Mouse (Mus musculus) thymus, postnatal 14 days (tissue): ENCODE data around the gene Shtn1.

Experiments
- DNase-seq: peaks from one replicate; pipeline ENCODE4 v3.0.0; 2021

Shtn1 gene

DNA sequence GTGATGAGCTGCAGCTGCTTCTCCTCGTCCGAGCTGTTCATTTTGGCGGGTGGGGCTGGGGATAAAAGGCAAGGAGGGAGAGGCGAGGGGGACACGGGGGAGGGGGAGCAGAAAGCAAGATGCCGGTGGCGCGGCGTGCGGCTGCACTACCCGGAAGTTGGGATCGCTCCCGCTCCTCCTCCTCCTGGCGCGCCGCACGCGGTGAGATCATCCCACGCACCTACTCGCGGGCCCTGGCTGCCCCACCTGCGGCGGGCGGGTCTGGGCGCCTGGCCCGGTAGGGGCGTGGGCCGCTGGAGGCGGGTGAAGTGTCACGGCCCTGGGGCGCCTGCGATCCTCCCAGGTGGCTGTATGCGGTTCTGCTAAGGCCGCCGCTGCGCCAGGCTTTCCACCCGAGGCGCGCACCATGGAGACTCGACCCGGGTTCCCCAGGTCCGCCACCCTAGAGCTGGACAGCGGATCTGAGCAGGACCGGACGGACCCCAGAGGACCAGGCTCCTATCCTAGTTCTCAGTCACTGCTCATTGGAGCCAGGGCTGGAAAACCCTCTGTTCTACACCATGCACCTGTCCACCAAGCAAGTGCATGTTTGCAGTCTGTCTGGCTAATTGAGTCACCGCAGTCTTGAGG, at the start of gene Shtn1:
Gene Shtn1, minus strand, starts transcription at position 629 of the 630 bp plus-strand sequence.
- DNase-seq = peak; percentile 6

DNA sequence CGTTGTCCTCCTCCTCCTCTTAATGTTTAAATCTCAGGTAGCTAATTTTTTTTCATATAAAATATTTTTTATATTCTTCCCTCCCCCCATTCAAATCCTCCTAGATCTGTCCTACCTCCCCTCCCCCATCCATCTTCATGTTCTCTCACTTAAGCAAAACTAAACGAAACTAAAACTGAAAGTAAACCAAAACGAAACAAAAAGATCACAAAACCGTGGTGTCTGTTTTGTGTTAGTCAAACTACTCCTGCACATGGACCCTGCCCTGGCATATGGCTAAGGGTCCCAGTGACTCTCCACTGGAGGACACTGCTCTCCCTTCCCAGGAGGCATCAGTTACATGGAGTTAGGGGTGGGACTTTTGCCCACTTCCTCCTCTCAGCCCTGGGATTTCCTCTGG, 38.3 kb upstream of the Shtn1 start:
- DNase-seq = no peak

DNA sequence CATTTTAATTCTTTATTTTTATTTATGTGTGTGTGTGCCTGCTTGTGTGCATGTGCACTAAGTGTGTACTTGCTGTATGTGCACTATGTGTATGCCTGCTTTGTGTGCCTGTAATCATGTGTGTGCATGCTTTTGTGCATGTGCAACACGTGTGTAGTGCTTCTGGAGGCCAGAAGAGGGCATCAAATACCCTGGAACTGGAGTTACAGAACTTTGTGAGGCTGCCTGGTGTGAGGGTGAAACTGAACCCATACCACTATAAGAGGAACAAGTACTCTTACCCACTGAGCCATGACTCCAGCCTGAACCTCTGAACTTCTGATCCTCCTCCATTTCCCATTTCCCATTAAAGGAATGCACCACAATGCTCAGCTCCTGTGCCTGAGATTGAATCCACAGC, 34.0 kb upstream of the Shtn1 start:
- no peak for DNase-seq

DNA sequence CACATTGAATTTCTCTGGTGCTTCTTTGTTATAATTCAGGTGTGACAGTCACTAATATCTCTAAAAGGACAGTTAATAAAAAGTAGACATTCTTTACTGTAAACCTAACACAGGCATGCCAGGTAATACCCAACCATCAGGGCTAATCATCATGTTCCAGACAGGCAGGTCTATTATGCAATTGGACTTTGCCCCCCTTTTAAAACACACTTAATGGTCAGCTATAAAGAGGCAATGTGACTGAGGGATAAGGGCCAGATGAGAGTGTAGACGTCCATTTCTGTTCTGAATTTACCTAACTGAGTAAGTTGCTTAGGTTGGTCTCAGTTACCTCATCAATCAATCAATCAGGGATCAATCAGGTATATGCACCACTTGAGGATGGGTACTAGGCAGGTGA, 22.4 kb upstream of the Shtn1 start:
- no peak for DNase-seq

DNA sequence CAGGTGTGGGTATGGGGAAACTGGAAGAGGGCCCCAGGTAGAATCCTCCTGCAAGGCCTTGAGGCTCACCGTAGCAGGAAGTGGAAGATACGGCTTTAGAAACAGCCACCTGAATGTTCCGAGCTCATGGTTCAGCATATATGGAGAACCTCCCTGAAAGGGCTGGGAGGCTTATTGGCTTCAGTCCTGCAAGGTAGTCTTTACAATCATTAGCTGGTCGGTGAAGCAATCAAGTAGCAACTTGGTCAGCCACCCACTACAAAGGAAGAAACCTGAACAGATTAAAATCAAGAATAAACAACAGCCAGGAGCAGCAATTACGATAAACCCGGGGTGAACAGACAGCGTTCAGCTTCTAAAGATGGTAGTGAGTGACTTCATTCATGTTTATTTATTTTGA, 16.4 kb upstream of the Shtn1 start:
- DNase-seq = no peak

DNA sequence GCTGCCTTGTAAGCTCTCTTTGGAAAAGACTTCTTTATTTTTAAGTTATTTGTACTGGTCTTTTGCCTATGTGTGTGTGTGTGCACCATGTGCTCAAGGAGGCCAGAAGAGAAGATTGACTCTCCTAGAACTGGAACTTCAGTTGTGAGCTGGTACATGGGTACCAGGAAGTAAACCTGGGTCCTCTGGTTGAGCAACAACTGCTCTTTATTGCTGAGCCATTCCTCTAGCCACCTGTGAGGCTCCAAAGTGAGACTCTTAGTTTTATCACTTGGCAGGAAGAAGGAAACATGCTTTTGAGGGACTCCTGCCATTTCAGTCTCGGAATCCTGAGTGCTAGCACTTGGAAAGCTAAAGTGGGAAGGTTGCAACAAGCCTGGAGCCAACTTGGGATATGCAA, 14.4 kb upstream of the Shtn1 start:
- no peak for DNase-seq

DNA sequence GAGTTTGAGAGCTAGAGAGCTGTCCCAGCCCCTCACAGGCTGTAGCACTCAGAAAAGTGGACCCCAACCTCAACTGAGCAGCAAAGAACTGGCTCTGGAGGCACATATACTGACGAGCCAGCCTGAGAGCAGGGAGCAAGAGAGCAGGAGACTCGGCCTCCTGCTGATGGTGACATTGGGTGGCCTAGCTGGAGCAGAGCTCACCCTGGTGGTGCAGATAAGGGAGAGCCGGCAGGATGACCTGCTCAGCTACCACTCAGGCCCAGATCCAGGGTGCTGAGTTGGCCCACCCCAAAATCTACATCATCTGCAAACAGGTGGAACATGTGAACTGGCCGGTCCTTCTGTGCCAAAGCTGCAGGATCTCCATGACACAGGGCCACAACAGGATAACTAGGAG, 8.4 kb upstream of the Shtn1 start:
- no peak for DNase-seq

DNA sequence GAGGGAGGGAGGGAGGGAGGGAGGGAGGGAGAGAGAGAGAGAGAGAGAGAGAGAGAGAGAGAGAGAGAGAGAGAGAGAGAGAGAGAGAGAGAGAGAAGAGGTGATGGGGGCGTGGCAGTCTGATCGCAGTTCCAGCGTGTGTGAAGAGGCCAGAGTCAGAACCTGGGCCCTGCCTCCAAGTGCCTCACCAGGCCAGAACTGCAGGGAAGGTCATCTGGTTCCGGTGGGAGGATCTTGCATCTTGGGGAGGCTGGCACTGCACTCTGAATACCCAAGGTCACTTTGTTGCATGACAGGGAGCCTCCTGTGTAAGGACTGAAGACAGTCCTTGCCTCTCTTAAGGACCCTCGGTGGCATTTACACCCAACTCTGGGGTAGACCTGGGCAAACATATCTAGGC, 231 bp upstream of the Shtn1 start:
- DNase-seq = no peak

DNA sequence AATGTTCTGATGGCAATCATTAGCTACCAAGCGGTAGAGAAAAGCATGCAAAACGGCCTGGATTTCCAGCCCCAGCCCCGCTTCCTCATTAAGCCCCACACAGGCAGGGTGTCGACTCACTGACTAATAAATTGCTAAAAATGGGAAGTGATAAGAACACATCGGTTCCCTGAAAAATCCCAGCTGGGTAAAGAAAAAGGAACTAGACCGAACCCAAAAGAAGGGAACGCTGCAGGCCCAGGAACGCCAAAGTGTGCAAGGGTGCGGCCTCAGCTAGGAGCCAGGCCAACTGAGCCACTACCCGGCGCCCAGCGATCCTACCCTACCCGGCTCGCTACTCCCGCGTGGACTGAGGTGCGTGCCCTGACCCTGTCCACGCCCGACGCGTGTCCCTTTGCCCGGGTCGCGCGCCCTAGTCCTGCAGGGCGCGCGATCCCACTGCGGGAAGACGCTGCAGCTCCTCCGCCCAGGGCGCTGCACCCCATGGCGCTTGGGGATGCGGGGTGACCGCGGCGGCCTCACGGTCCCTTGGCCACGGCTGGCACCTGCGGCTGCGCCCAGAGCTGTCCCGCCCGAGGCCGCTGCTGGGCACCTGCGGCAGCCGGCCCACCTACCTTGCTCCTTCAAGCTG, 944 bp downstream of the Shtn1 start:
- no peak for DNase-seq

DNA sequence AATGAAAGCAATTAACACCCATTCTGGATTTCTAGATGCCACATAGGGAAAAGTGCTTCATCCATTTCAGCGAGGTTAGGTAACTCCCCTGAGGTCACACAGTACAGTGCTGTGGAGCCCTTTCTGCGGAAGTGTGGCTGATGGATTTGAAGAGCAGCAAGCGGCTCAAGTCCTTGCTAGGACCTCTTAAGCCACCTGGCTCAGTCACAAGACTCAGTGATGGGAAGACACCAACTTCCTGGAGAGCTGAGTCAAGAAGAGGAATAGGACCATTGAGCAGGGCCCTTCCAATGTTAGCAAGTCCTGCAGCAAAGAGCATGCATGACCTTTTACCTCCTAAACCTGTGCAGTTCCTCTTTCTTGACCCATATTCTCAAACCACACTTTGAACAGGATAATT, 1.5 kb downstream of the Shtn1 start:
- no peak for DNase-seq

DNA sequence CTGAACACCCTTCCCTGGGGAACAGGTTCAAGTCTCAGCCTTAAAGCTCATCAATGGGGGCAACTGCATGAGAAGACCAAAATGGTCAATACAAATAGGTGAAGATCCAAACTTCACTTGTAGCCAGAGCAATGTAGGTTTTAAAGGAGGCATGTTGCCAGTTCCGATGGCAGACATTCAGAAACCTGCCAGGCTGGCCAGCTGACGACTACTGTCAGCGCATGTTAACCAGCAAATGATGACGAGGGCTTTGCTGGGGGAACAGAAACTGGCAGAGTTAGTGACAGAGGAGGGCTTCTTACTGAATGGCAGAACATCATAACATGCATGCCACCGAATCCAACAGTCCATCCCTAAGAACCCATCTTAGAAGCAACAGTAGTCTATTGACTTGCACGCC, 2.9 kb downstream of the Shtn1 start:
- DNase-seq = no peak

DNA sequence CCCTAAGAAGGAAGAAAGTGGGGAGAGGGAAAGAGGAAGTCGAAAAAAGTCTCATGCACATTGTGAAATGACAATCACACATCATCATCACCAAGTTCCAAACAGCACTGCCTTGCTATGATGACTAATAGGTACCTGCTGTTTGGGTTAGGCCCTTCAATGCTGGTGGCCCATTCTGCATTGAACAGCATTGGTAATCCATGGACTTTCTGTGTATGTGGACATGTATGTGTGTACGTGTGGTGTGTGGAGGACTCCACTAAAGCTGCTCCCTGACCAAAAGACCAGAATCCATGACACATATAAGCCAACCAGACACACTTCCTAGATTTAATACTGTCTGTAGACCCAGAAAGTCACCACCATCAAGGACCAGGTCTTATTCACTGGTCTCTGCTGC, 3.9 kb downstream of the Shtn1 start:
- DNase-seq = no peak

DNA sequence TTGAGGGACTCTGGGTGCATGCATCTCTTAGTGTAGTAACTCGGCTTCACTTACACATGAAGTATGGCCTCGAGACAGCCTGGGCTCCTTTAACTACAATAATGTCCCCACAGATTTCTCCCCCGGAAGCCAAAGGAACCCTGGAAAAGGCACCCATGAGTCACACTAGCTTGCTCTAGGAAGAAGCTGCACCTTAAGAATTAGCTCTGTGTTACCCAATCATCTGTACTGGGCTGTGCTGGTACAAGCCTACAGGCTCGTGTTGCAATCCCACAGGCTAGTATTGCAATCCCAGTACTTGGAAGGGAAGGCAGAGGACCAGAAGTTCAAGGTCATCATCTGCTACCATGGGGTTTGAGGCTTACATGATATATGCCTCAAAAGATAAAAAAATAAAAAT, 4.5 kb downstream of the Shtn1 start:
- DNase-seq = no peak

DNA sequence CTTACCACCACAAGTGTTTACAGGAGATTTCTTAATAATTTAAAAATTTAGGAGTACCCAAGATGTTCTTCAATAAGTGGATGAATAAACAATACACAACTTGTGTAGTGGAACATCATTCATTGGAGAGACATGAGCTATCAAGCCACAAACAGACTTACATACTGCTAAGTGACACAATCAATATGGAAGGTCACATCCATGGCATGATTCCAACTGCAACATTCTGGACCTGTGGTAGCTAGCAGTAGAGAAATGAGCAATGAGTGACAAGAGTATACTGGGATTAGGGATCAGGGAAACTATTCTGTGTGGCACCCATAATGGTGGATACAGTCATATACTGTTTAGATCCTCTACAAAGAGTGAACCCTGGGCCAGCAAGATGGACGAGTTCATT, 8.2 kb downstream of the Shtn1 start:
- DNase-seq = no peak

DNA sequence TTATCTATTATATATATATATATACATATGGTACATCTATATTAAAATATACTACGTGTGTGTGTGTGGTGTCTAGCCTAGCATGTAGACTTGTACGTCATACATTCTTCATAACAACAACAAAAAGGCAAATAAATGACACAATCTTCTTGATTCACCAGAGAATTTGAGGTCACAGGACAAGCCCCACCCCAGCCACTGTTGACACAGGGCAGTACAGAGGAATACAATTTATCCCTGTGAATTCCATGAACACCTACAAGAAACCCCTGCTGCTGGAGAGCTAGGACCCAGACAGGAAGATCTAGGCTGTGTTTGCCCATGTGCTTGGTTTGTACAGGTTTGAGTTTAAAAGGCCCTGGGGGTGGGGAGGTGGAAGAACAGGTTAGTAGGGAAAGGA, 9.2 kb downstream of the Shtn1 start:
- DNase-seq = no peak

DNA sequence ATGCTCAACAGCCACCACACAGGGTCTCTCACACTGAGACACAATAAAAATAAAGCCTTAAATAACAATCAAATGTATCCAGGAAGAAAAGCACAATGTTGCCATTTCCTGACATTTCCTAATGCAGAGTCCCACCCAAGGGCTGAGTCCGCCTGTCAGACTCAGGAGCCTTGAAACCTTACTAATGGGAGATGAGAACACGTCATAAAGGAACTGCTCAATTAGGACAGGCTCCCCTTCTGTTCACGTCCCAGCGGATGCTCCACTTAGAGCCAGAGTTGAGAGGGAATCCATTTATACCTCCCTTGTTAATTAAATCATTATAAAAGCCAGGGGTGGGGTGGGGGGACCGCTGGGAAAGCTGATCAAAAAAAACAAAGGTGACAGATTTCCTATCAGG, 9.8 kb downstream of the Shtn1 start:
- DNase-seq = no peak

DNA sequence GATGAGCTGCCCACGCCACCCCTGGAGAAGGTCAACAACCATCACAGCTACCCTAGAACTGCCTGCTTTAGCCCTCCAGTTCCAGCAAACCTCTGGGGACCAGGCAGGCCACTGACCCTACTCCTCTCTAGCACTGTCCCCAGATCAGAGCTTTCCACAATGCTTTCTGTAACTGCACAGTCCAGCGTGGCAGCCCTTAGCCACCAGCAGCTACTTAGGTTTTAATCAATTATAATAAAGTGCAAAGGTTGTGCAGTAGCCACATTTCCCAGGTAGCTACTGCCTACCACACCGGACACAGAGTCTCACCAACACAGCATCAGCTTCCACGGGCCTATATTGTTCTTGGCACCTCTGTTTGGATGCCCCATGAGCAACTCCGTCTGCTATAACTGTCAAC, 11.3 kb downstream of the Shtn1 start:
- no peak for DNase-seq

DNA sequence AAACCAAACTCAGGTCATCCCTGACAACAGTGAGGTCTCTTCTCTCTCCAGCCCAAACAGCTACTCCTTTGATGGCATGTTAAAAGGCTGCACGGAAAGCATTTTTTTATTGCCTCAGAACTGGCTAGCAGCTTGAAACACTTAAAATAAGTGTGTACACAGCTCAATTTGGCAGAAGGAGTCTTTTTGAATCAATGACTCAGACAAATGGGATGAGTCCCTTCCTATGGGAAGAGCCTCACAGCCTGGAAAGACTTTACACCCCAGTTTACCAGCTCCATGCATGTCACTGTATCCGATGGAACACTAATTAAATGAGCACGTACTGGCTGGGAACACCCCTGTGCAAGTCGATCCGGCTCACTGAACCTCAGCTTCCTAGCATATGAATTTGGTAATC, 12.3 kb downstream of the Shtn1 start:
- DNase-seq = no peak

DNA sequence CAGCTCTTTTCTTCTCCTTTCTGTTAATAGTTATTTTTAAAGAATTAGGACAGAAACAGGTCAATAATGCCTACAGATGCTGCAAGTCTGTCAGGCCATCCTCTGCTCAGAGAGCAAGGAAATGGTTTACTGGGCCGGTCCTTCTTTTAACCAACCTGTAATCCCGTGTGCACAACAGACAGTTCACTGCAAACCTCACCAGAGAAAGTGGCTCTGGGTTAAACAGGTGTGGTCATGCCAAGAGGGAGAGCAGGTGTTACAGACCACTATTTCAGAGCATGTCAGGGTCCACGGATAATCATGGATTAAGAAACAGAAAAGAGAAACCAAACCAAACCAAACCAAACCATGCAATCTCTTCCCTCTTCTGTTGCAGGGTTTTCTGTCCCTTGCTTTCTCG, 17.8 kb downstream of the Shtn1 start:
- no peak for DNase-seq

DNA sequence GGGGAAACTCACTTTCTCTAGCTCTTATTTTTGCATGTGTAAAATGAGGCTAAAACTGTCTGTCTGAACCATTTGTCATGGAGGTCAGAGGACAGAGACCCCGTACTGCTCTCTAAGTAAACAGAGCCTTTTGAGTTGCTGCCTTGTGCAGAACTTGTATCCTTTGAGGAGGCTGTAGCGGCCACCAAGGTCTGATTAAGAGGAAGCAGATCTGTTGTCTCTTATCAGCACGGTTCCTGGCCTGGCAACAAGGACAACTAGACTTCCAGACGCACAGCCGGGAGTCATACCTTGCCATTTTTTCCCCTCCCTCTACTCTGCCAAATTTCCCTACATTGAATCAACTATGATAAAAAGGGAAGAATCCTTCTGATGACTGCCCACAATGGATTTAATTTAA, 18.5 kb downstream of the Shtn1 start:
- no peak for DNase-seq

DNA sequence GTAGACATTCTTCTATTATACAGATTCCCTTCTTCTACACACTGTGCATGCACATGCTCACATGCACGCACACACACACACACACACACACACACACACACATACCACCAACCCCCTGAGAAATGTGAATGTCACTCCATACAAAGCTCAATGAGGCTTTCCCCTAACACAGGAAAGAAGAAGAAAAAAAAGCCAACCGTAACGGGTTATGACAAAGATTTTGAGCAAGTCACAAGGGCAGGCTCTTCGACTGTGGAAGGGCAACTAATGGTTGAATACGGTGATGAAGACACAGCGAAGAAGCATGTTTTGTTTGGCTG, 21.3 kb downstream of the Shtn1 start:
- DNase-seq = no peak

DNA sequence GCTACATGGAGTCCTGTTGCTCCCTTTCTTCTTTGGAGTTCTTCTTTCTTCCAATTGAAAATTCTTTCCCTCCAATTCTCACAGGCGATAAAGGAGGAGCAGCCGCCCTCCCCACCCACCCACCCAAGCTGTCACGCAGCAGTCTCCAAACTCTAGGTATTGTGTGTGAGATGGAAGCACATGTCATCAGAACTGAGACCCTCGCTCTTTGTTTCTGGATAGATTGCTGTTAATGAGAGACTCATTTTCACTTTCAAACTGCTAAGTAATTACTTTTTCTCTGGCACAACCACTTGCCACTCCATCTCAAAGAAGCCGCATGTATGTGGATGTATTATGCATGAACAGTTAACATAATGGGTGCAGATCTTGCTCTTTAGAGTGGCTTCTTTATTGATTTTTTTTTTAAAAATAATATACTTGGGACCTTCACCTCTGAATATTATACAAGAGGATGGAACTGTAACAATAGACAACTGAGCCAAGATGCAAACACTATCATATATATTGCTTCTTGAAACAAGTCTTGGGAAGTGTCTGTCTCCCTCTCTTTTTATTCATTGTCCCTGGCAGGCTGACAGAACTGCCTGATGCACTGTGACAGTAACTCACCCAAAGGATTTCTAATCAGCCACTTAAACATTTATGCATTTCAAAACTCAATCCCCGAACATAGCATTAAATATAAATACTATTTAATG, 21.8 kb downstream of the Shtn1 start:
- DNase-seq = no peak

DNA sequence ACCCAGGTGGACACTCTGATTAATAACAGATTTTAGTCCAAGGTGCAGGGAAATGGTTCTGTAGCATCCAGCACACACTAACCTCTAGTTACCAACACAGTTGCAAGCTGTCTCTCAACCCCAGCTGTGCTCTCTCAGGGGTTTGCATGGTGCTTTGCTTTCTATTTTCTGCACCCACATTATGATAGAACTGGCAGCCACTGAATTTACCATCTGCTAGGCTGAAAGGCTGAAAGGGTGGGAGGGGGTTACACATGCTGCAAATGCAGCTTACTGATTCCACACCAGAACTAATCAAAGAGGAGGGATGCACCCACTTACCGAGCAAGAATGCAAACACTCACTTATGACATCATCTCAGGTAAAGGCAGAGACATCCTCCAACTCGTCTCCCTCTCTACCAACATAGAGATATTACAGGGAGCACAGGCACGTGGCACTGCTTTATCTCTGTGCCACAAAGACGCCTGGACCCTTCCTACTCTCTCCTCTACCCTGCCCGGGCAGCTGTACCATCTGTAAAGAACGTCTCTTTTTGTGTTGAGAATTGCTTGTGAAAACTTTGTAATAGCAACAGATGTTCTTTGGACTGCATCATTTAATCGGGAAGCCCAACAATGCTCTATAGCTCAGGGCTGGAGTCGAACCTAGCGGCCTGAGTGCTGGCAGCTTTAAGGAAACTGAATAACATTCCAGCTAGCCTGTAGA, 23.0 kb downstream of the Shtn1 start:
- DNase-seq = no peak

DNA sequence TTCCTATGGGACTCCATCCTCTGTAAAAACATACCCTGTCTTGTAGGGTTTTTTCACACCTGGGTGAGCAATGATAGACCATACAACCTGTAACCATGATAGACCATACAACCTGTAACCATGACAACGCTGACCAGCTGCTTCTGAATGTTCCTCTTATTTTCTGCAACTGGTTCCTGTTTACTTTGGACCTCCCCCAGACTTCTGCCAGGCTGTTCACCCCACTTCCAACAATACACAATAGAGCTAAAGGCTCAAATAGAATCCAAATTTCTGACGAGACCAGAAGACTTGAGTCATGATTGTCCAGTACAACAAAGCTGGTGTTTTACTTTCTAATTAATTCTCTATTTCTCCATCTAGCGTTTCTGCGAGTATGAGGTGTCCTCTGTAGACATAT, 23.8 kb downstream of the Shtn1 start:
- DNase-seq = no peak
